Mouse (Mus musculus): Measurements from ENCODE around the gene Helz2. TPM values are rescaled to one million over a fixed set of nuclear protein-coding genes. Genes with fewer than 3 reads are reported as not detected.

Helz2 gene
- polyA plus RNA-seq, 1 experiment from 2014 or later = 0.37 TPM

DNA sequence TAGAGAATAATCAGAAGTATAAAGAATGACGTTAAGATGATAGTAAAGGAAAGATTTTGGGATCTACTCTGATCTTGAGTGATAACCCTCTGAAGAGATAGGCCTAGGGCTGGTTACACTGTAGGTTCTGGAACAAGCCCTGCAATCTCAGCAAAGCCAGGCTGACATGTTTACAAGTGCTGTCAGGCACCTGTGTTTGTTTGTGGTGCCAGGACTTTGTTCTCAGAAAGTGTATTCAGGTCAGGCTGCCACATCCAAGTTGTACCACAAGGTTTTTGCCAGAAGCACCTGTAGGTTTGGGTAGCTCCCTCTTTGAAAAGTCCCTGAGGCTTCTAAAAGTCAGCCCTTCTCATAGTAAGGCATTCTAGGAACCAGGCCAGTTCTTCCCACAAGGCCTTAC lies 52.5 kb downstream of the Helz2 start:
- Histone ChIP-seq H3K36me3 (peaks cover 10% of the 10 kb centered on the region; the same call in 1 of the 2 replicates), H3K4me2 (no peak overlapping the region), H3K9me3 (replicated peaks) (no peaks in the 10 kb centered on the region), H3K4me1 (peaks cover 12% of the 10 kb centered on the region), H3K27ac (replicated peaks) (no peak overlapping the region), H3K9ac (replicated peaks) (no peak overlapping the region), H3K27me3 (replicated peaks) (no peaks in the 10 kb centered on the region), H3K4me3 (replicated peaks) (no peak overlapping the region)
- no peak for ATAC-seq (ENCODE audit: low FRiP score)
- WGBS = 93% methylated on average over 1 of the region's 1 CpGs

DNA sequence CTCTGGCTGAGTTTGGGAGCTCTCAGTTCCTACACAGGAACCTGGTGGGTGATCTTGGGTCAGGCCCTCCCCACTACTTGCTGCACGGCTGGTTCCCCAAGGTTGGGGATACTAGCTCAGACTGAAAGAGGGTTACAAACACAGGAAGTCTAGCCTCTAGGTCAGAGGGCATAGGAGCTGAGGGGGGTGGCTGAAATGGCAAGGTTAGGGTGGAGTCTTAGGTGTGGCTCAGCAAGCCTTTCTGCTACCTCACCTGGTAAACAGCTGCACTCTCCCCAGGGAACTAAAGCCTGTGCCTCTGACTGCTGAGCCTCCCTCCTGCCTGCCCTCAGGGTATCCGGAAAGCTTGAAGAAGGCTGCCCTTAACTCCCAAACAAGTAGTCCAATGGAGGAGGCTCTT lies 53.1 kb downstream of the Helz2 start:
- 81% methylated on average over 2 of the region's 2 CpGs for WGBS
- Histone ChIP-seq H3K27ac (replicated peaks) (no peak overlapping the region; the same call in 1 of the 2 replicates), H3K36me3 (peaks cover 10% of the 10 kb centered on the region; the same call in 1 of the 2 replicates)

DNA sequence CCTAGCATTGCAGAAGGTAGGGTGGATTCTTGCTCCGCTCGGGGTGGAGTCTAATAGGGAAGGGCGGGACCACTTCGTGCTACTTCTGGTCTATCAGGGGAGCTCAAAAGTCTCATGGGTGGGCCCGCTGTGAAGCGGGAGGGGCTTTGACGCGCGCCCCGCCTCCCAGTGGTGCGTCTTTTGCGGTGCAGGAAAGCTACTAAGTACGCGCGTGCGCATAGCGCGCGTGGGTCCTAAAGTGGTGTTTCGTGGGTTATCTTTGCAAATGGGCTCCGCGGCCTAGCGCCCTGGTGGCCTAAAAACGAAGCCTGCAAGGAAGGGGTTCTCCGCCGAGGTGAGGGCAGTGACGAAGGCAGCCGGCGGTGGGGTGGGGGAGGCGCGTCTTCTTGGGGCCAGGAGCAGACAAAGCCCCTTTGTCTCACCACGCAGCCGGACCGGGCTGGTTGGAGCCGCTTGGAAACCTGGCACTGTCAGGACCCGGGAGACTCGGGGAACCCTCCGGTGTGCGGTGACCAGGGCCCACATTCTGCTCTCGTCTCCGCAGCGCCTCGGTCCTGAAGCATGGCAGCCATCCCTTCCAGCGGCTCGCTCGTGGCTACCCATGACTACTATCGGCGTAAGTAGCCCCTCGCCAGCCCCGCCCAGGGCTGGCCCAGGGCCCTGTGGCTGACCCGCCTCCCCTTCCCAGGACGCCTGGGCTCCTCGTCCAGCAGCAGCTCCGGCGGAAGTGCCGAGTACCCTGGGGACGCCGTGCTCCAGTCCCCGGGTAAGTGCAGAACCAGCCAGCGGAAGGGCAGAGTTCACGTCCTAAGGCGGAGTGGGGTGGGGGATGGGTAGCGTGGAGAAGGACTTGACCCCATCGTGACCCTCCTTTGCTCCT lies 54.5 kb downstream of the Helz2 start, which contains the start of gene Ppdpf:
Gene Ppdpf (plus strand): TSS at position 127 of the 880 bp plus-strand sequence.
- Histone ChIP-seq H3K9ac (replicated peaks) (peak within 1 kb of the TSS; percentile 80), H3K9me3 (replicated peaks) (no peaks in the 10 kb centered on the region), H3K27ac (replicated peaks) (peak within 1 kb of the TSS; percentile 96), H3K36me3 (peaks cover 10% of the 10 kb centered on the region; the same call in 1 of the 2 replicates), H3K4me3 (replicated peaks) (peak within 1 kb of the TSS; percentile 73), H3K27me3 (replicated peaks) (no peaks in the 10 kb centered on the region), H3K4me2 (peak within 1 kb of the TSS; percentile 78), H3K4me1 (peaks cover 12% of the 10 kb centered on the region)
- ATAC-seq (ENCODE audit: low FRiP score) = peak; percentile 94
- under 1% methylated on average over 63 of the region's 64 CpGs for WGBS

More for the DNA sequence above, 53.1 kb downstream of the Helz2 start:
- Histone ChIP-seq H3K9ac (replicated peaks) (no peak overlapping the region), H3K27me3 (replicated peaks) (no peaks in the 10 kb centered on the region), H3K4me3 (replicated peaks) (peak overlapping the region; percentile 73), H3K4me1 (peaks cover 12% of the 10 kb centered on the region), H3K4me2 (peak overlapping the region; percentile 78), H3K9me3 (replicated peaks) (no peaks in the 10 kb centered on the region)
- ATAC-seq (ENCODE audit: low FRiP score) = no peak

DNA sequence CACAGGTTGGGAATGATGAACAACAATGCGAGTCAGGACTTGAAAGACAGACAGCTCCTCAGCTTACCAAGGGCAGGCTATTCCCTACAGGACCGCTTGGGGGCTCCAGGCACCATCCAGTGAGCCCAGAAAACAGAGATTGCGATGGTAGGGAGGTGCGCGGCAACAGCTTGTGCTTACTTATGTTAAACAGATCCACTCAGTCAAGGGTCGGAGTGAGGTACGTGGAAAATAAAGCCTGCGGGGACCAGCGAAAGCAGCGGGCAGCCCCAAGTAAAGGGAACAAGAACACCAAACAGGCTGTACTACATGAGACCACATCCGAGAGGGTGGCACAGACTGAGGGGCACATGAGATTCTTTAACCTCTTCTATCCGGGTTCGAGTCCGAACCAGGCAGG lies 55.2 kb downstream of the Helz2 start:
- under 1% methylated on average over 14 of the region's 14 CpGs for WGBS

DNA sequence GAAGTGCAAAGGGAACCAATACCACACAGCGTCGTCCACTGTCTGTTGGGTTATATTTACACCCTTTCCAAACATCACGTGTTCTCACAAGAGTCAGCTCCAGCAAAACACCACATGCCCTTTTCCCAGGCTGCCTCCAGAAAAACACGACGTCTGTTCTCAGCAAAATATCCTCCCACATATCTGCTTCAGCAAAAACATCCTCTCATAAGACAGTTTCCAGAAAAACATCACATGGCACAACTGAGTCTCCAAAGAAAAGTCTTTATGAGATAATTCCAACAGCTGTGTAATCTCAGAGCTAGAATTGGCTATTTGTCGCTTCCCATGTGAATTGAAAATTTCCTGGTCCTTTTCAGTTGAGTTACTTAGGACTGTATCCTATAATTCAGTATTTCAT lies 60.9 kb downstream of the Helz2 start:
- H3K27me3 ChIP-seq (replicated peaks) = 0 out of 2 replicates have a peak, but pooled peaks cover 5% of the 10 kb centered on the region
- no peaks in the 10 kb centered on the region for H3K36me3 ChIP-seq
- no peak overlapping the region for H3K27ac ChIP-seq (replicated peaks)
- whole genome bisulfite sequencing = 87% methylated on average over 6 of the region's 6 CpGs
- H3K9me3 ChIP-seq (replicated peaks) = no peaks in the 10 kb centered on the region
- ATAC-seq (ENCODE audit: low FRiP score) = no peak
- H3K4me1 ChIP-seq = no peaks in the 10 kb centered on the region
- H3K4me2 ChIP-seq = no peak overlapping the region
- H3K4me3 ChIP-seq (replicated peaks) = no peak overlapping the region
- no peak overlapping the region for H3K9ac ChIP-seq (replicated peaks)

More for the DNA sequence above, 55.2 kb downstream of the Helz2 start:
- peak; percentile 85 for ATAC-seq (ENCODE audit: low FRiP score)
- Histone ChIP-seq H3K4me2 (peak overlapping the region; percentile 78), H3K36me3 (peaks cover 10% of the 10 kb centered on the region; the same call in 1 of the 2 replicates), H3K9me3 (replicated peaks) (no peaks in the 10 kb centered on the region), H3K4me1 (peaks cover 12% of the 10 kb centered on the region), H3K9ac (replicated peaks) (peak overlapping the region; percentile 80), H3K4me3 (replicated peaks) (peak overlapping the region; percentile 73), H3K27ac (replicated peaks) (peak overlapping the region; percentile 96), H3K27me3 (replicated peaks) (no peaks in the 10 kb centered on the region)

DNA sequence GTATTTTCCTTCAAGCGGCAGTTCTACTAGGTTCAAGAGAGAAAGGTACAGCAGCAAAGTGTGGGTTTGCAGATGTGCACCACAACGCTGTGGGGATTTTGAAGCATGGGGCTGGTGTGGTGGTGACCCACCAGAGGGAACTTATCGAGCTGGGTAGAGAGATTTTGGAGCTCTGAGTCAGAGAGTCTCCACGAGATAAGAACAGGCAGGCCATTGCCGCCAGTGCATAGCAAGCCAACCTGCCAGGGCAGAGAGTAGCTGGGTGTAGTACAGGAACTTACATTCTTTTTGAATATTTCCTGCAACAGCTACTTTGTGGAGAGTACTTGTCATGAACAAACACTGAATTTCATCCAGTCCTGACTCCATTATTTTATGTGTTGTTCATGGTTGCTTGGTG lies 63.4 kb downstream of the Helz2 start:
- no peak for ATAC-seq (ENCODE audit: low FRiP score)
- no peak overlapping the region for H3K27ac ChIP-seq (replicated peaks)
- 87% methylated on average over 5 of the region's 5 CpGs for WGBS

DNA sequence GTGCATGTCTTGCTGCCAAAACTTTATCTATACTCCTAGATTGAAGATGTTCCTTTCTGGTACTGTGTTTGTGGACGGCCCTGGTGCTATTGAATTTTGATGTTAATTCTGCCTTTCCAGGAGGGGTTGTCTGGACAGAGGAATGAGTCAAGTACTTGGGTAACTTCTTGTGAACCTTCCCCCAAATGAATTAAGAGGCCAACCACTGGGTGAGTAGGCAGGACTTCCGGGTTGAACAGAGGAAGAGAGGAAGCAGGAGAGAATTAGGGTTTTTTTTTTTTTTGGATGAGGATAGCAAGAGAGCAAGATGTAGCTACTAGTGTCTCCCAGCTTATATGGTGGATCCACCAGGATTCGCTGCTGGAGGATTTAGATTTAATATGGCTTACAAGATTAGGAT lies 63.8 kb downstream of the Helz2 start:
- no peak overlapping the region for H3K4me3 ChIP-seq (replicated peaks)
- no peak for ATAC-seq (ENCODE audit: low FRiP score)
- no peaks in the 10 kb centered on the region for H3K36me3 ChIP-seq
- WGBS = 84% methylated on average over 3 of the region's 3 CpGs
- no peak overlapping the region for H3K4me2 ChIP-seq
- no peaks in the 10 kb centered on the region for H3K4me1 ChIP-seq
- H3K9ac ChIP-seq (replicated peaks) = no peak overlapping the region
- H3K27ac ChIP-seq (replicated peaks) = no peak overlapping the region
- H3K9me3 ChIP-seq (replicated peaks) = no peaks in the 10 kb centered on the region
- H3K27me3 ChIP-seq (replicated peaks) = 0 out of 2 replicates have a peak, but pooled peaks cover 5% of the 10 kb centered on the region

More for the DNA sequence above, 63.4 kb downstream of the Helz2 start:
- Histone ChIP-seq H3K4me1 (no peaks in the 10 kb centered on the region), H3K4me2 (no peak overlapping the region), H3K4me3 (replicated peaks) (no peak overlapping the region), H3K9ac (replicated peaks) (no peak overlapping the region), H3K9me3 (replicated peaks) (no peaks in the 10 kb centered on the region), H3K27me3 (replicated peaks) (0 out of 2 replicates have a peak, but pooled peaks cover 5% of the 10 kb centered on the region), H3K36me3 (no peaks in the 10 kb centered on the region)

Other genes starting within 250 kb of the Helz2 start
- 38.9 and 47.4 TPM in 2 replicates for gene Chrna4, start 198.5 kb downstream of the Helz2 start, polyA plus RNA-seq (2015; fragmentation: Nextera tagmentation; extraction: Ambion mirVana)
- 36.9 and 45.8 TPM in 2 replicates for gene Kcnq2, start 106.7 kb downstream of the Helz2 start, polyA plus RNA-seq (2015; fragmentation: Nextera tagmentation; extraction: Ambion mirVana)
- gene Eef1a2, start 85.0 kb downstream of the Helz2 start, polyA plus RNA-seq (2015; fragmentation: Nextera tagmentation; extraction: Ambion mirVana) = 15.4 and 16.8 TPM in 2 replicates
- 361 and 401 TPM in 2 replicates for gene Ppdpf, start 54.8 kb downstream of the Helz2 start, polyA plus RNA-seq (2015; fragmentation: Nextera tagmentation; extraction: Ambion mirVana)
- 0.05 TPM in 1 of 2 replicates, not detected in the other for gene Ptk6, start 39.2 kb downstream of the Helz2 start, polyA plus RNA-seq (2015; fragmentation: Nextera tagmentation; extraction: Ambion mirVana)
- gene Srms, start 28.8 kb downstream of the Helz2 start, polyA plus RNA-seq (2015; fragmentation: Nextera tagmentation; extraction: Ambion mirVana) = 0.17 and 0.36 TPM in 2 replicates
- 0.20 and 0.22 TPM in 2 replicates for gene Fndc11, start 22.0 kb downstream of the Helz2 start, polyA plus RNA-seq (2015; fragmentation: Nextera tagmentation; extraction: Ambion mirVana)
- 13.9 and 14.6 TPM in 2 replicates for gene Gmeb2, start 46.0 kb upstream of the Helz2 start, polyA plus RNA-seq (2015; fragmentation: Nextera tagmentation; extraction: Ambion mirVana)
- gene Stmn3, start 72.5 kb upstream of the Helz2 start, polyA plus RNA-seq (2015; fragmentation: Nextera tagmentation; extraction: Ambion mirVana) = 1,381 and 1,726 TPM in 2 replicates
- gene Rtel1, start 77.7 kb upstream of the Helz2 start, polyA plus RNA-seq (2015; fragmentation: Nextera tagmentation; extraction: Ambion mirVana) = 37.3 and 39.4 TPM in 2 replicates
- 71.1 and 81.9 TPM in 2 replicates for gene Zgpat, start 122.9 kb upstream of the Helz2 start, polyA plus RNA-seq (2015; fragmentation: Nextera tagmentation; extraction: Ambion mirVana)
- 83.5 and 83.7 TPM in 2 replicates for gene Arfrp1, start 123.4 kb upstream of the Helz2 start, polyA plus RNA-seq (2015; fragmentation: Nextera tagmentation; extraction: Ambion mirVana)
- 44.8 and 52.5 TPM in 2 replicates for gene Lime1, start 138.1 kb upstream of the Helz2 start, polyA plus RNA-seq (2015; fragmentation: Nextera tagmentation; extraction: Ambion mirVana)
- 18.5 and 19.7 TPM in 2 replicates for gene Zbtb46, start 217.4 kb upstream of the Helz2 start, polyA plus RNA-seq (2015; fragmentation: Nextera tagmentation; extraction: Ambion mirVana)

Measured in neural tube, embryonic 15.5 days (tissue).